Mouse (Mus musculus) thymus, postnatal 14 days (tissue): Measurements from ENCODE around the gene Egfl7.
A peak's percentile ranks its signal among the peaks of the same experiment; 100 is the strongest.

Source experiments
- DNase-seq: peaks from one replicate; pipeline ENCODE4 v3.0.0; 2021

Egfl7 gene

GRCm38 (mm10) chr2:26617331-26617730, 37.5 kb downstream of the Egfl7 start:
- no peak for DNase-seq

- no peak for DNase-seq
These were observed 38.1 kb downstream of the Egfl7 start for GRCm38 (mm10) chr2:26617928-26618327.

- no peak for DNase-seq
These were observed 41.4 kb downstream of the Egfl7 start for GRCm38 (mm10) chr2:26621246-26621645.

DNA sequence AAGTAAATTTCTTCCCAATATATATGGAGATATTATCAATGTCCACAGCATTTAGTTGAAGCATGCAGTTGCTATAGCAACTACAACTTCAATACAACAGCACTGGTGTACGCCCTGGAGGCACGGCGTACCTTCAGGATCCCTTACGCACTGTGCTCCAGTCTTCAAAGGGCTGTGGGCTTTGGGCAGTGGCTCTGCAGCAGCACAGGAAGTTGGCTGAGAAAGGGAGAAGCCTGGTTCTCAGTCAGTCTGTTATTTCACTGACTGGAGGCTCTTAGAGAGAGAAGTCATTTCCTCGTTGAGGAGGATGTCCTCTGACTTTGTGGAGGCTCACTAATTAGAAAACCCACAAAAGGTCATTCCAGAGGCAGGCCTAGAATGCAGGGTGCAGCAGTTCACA, 43.2 kb downstream of the Egfl7 start:
- peak; percentile 30 for DNase-seq

- DNase-seq = no peak
These were observed 45.6 kb downstream of the Egfl7 start for GRCm38 (mm10) chr2:26625419-26625818.

GRCm38 (mm10) chr2:26626081-26626480, 46.3 kb downstream of the Egfl7 start:
- no peak for DNase-seq

GRCm38 (mm10) chr2:26627921-26628739, 48.3 kb downstream of the Egfl7 start, which contains the start of gene Fam69b:
Fam69b (plus strand) TSS chr2:26628457.
- peak; percentile 86 for DNase-seq

GRCm38 (mm10) chr2:26628792-26629437, 49.1 kb downstream of the Egfl7 start:
- no peak for DNase-seq

GRCm38 (mm10) chr2:26632541-26633395, 53.0 kb downstream of the Egfl7 start:
- no peak for DNase-seq

GRCm38 (mm10) chr2:26633953-26634530, 54.2 kb downstream of the Egfl7 start:
- no peak for DNase-seq

DNA sequence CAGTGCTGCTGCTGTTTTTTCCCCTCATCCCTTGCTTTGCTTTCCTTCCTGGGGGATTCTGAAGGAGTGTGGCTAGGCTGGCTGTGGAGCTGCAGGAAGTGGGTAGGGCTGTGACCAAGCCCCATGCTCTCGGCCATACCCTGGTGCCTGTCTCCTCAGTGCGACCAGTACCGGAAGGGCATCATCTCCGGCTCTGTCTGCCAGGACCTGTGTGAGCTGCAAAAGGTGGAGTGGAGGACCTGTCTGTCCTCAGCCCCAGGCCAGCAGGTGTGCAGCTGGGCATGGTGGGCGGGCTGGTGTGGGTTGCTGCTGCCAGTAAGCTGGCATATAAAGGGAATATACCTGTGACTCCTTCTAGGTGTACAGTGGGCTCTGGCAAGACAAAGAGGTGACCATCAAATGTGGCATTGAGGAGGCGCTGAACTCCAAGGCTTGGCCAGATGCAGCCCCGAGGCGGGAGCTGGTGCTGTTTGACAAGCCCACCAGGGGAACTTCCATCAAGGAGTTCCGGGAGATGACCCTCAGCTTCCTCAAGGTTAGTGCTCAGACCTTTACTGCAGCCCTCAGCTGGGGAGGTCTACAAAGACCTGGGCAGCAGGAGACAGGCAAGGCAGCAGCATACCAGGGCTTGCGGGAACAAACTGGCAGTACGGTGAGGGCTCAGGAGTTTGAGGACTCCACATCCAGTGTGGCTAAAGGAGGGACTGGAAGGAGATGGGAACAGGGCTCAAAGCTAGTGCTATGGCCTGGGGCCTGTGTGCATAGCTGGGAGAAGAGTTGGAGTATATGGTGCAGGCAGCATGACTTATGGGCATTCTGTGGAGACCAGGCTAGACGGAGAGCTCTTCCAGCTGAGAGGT, 55.0 kb downstream of the Egfl7 start:
- DNase-seq = no peak

DNA sequence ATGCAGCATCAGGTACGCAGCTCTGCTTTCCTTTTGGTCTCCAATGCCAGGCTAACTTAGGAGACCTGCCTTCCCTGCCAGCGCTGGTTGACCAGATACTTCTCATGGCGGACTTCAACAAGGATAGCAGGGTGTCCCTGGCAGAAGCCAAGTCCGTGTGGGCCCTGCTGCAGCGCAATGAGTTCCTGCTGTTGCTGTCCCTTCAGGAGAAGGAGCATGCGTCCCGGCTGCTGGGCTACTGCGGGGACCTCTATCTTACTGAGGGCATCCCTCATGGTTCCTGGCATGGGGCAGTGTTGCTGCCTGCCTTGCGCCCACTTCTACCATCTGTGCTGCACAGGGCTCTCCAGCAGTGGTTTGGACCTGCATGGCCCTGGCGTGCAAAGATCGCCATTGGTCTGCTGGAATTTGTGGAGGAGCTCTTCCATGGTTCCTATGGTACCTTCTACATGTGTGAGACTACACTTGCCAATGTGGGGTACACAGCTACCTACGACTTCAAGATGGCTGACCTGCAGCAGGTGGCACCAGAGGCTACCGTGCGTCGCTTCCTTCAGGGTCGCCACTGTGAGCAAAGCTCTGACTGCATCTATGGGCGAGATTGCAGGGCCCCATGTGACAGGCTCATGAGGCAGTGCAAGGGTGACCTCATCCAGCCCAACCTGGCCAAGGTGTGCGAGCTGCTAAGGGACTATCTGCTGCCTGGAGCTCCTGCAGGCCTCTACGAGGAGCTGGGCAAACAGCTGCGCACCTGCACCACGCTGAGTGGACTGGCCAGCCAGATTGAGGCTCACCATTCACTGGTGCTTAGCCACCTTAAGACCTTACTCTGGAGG, 55.9 kb downstream of the Egfl7 start:
- no peak for DNase-seq

GRCm38 (mm10) chr2:26636325-26636635, 56.5 kb downstream of the Egfl7 start:
- no peak for DNase-seq

- no peak for DNase-seq
These were observed 57.6 kb downstream of the Egfl7 start for GRCm38 (mm10) chr2:26637316-26637932.

DNA sequence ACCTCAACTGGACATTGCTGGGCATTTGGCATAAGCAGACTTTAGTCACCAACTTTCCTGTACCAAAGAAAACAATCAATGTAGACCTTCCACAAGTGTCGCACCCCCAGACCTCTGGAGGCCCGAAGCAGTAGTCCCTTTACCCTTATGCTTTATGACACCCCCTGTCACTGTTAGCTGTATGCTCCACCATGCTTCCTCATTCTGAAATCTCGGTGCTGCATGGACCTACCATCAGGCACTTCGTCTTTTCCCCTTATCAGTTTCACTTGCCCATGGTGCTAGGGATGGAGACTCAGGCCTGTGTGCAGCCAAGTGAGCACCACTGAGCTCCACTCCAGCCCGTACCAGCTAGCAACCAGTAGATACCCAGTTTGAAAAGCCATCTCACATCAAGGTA, 58.2 kb downstream of the Egfl7 start:
- no peak for DNase-seq

- DNase-seq = no peak
These were observed 58.8 kb downstream of the Egfl7 start for GRCm38 (mm10) chr2:26638572-26638971.

DNA sequence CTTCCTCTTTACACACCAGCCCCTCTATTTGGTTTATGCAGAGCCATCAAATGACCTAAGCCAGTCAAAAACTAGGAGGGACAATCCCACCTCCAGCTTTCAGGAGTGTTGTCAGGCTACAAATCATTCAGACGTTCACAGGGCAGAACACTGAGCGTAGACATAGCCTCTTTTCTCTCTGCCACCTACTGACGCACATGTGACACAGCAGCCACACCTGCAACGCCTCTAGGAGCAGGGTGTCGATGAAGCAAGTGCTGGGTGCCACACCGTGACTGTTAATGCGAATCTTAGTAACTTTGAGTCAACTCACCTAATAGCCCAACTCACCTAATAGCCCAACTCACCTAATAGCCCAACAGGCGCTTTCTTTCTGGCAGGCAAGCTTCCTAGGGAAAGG, 59.3 kb downstream of the Egfl7 start:
- DNase-seq = peak; percentile 81

- peak; percentile 96 for DNase-seq
These were observed 60.3 kb downstream of the Egfl7 start for GRCm38 (mm10) chr2:26639838-26640830.

- DNase-seq = no peak
These were observed 61.3 kb downstream of the Egfl7 start for GRCm38 (mm10) chr2:26641006-26641647.
